8 mouse cellular contexts compared by ENCODE assay signal in genomic region chr6:73249049-73249422, GRCm38 (mm10). TPM values are rescaled to one million over a fixed set of nuclear protein-coding genes. Genes with fewer than 3 reads are reported as not detected.
DNase-seq lines count a peak whose midpoint lies in the region; ATAC-seq and TF ChIP-seq lines count a peak whose summit lies in the region.

No protein-coding gene starts in this region.

- peak overlapping the region; percentile 27 for H3ac ChIP-seq in myocyte (ENCODE audit: control insufficient read depth, insufficient read length)

- WGBS in limb, embryonic 12.5 days = 10% methylated on average over 12 of the region's 12 CpGs

- DNase-seq in A20 (ENCODE audit: low read depth, low spot score) (peak; percentile 35), G1E (ENCODE audit: low spot score) (peak; percentile 50)
- DNase-seq in heart, postnatal 4 days = peak; percentile 32
- no peak for DNase-seq in spleen, postnatal 14 days (ENCODE audit: low spot score in 2 of 2)

- no peak for TF ChIP-seq CTCF in G1E (IDR thresholded peaks at IDR 0.05; ENCODE audit: low read depth, low read length)

- H3K36me3 ChIP-seq in G1E (replicated peaks) (peaks cover 28% of the 10 kb centered on the region), myocyte (ENCODE audit: control insufficient read depth, insufficient read depth) (no peaks in the 10 kb centered on the region)
- H3K36me3 ChIP-seq in limb, embryonic 12.5 days = no peaks in the 10 kb centered on the region

- peaks cover 56% of the 10 kb centered on the region for H3K79me2 ChIP-seq in myocyte (ENCODE audit: control insufficient read depth, insufficient read depth)

- H3K4me2 ChIP-seq in limb, embryonic 12.5 days = peak overlapping the region; percentile 77
- H3K4me2 ChIP-seq in myocyte (ENCODE audit: low read depth) = peak overlapping the region; percentile 89

- peaks cover 24% of the 10 kb centered on the region for H3K4me1 ChIP-seq in G1E (ENCODE audit: insufficient read depth, low read depth, low read length)
- H3K4me1 ChIP-seq in limb, embryonic 12.5 days (replicated peaks) = peaks cover 13% of the 10 kb centered on the region

- no peak for TF ChIP-seq POLR2A in myocyte (IDR thresholded peaks at IDR 0.05; ENCODE audit: insufficient read length, low read depth)

- H3K27me3 ChIP-seq in G1E (ENCODE audit: insufficient read depth, low read length) = peaks cover 6% of the 10 kb centered on the region; the same call in 1 of the 2 replicates
- H3K27me3 ChIP-seq in limb, embryonic 12.5 days = no peaks in the 10 kb centered on the region
- no peaks in the 10 kb centered on the region for H3K27me3 ChIP-seq in myocyte (ENCODE audit: control insufficient read depth, insufficient read depth, insufficient read length)

- H3K4me3 ChIP-seq in G1E (ENCODE audit: low read depth, low read length) = peak overlapping the region; percentile 92
- H3K4me3 ChIP-seq in limb, embryonic 12.5 days (replicated peaks) = peak overlapping the region; percentile 94
- H3K4me3 ChIP-seq in myocyte = peak overlapping the region; percentile 79

- no peak overlapping the region; the same call in 1 of the 2 replicates for H3K27ac ChIP-seq in limb, embryonic 12.5 days

- no peaks in the 10 kb centered on the region for H3K9me3 ChIP-seq in G1E (replicated peaks)
- H3K9me3 ChIP-seq in limb, embryonic 12.5 days = no peaks in the 10 kb centered on the region

- H3K9ac ChIP-seq in limb, embryonic 12.5 days (replicated peaks) = peak overlapping the region; percentile 88

- ATAC-seq in G1E (ENCODE audit: extremely low read depth, insufficient number of reproducible peaks, low FRiP score, poor library complexity, severe bottlenecking) = peak; percentile 29; the same call in 1 of the 2 replicates
- ATAC-seq in common myeloid progenitor, adult 5-6 weeks (replicated peaks; ENCODE audit: low read depth, poor library complexity, severe bottlenecking) = peak; percentile 10; the same call in 1 of the 2 replicates
- no peak for ATAC-seq in limb, embryonic 12.5 days (ENCODE audit: insufficient number of reproducible peaks, insufficient read depth, low FRiP score, low TSS enrichment, low read depth)
- no peak for ATAC-seq in monocyte, adult 5-6 weeks (replicated peaks; ENCODE audit: insufficient number of reproducible peaks, low FRiP score, low TSS enrichment, poor library complexity, severe bottlenecking)

TF ChIP-seq in myocyte, 11 proteins besides CTCF, POLR2A, EP300 and RAD21:
- TF ChIP-seq MAX (IDR thresholded peaks at IDR 0.05; ENCODE audit: low read depth) (no peak), SRF (IDR thresholded peaks at IDR 0.05; ENCODE audit: control insufficient read depth, insufficient read length, low read depth) (no peak), CEBPB (IDR thresholded peaks at IDR 0.05; ENCODE audit: insufficient read depth, poor library complexity, severe bottlenecking) (no peak), MYOD1 (IDR thresholded peaks at IDR 0.05; ENCODE audit: control insufficient read depth in 1 of 3, insufficient read length in 2 of 3, low read depth in 2 of 3) (no peak), POLR2AphosphoS2 (IDR thresholded peaks at IDR 0.05; ENCODE audit: insufficient read length, low read depth) (no peak), TCF12 (IDR thresholded peaks at IDR 0.05; ENCODE audit: insufficient read depth, poor library complexity, severe bottlenecking) (no peak), MYOG (IDR thresholded peaks at IDR 0.05; ENCODE audit: control insufficient read depth in 1 of 3, insufficient read depth in 1 of 3, insufficient read length in 2 of 3, low read depth in 2 of 3) (no peak), E2F4 (IDR thresholded peaks at IDR 0.05; ENCODE audit: insufficient read depth) (no peak), USF1 (IDR thresholded peaks at IDR 0.05; ENCODE audit: low read depth) (no peak), TCF3 (IDR thresholded peaks at IDR 0.05; ENCODE audit: insufficient read length, low read depth) (no peak), REST (IDR thresholded peaks at IDR 0.05; ENCODE audit: insufficient read depth, insufficient read length) (no peak)

RNA-seq across cellular contexts. Expression of gene Suclg1, which starts 0.9 kb away (rescaled TPM):
- total RNA-seq in G1E (2014; fragmentation: Nextera tagmentation) (53.7 and 58.8 TPM in 2 replicates), G1E (2017) (99.7 and 111 TPM in 2 replicates)
- polyA plus RNA-seq in G1E (2012) (48.5 and 105 TPM in 2 replicates), myocyte (2012; fragmentation: generic; extraction: Trizol) (147 TPM)
- 104 and 105 TPM in 2 replicates for total RNA-seq in common myeloid progenitor, adult 5-6 weeks (2017)
- total RNA-seq in heart, postnatal 4 days (2021) = 100 to 1,000 TPM; 389 to 429 TPM
- polyA plus RNA-seq in limb, embryonic 12.5 days (2016; fragmentation: Nextera tagmentation; extraction: Ambion mirVana) = 154 and 157 TPM in 2 replicates
- 75.1 to 96.6 TPM (median 85.6 TPM) in 3 replicates for total RNA-seq in monocyte, adult 5-6 weeks (2017)

RNA-seq across cellular contexts. Expression of gene Dnah6, which starts 27.6 kb away (rescaled TPM):
- not detected in 2 replicates for total RNA-seq in G1E (2014; fragmentation: Nextera tagmentation)
- total RNA-seq in G1E (2017) = 0.05 and 0.06 TPM in 2 replicates
- 0.01 TPM in 1 of 2 replicates, not detected in the other for polyA plus RNA-seq in G1E (2012)
- under 0.01 TPM in 1 of 2 replicates, not detected in the other for total RNA-seq in common myeloid progenitor, adult 5-6 weeks (2017)
- total RNA-seq in heart, postnatal 4 days (2021) = 1 to 10 TPM in 1 of 2 experiments, under 1 TPM in 1; 0.95 to 1.1 TPM
- not detected in 2 replicates for polyA plus RNA-seq in limb, embryonic 12.5 days (2016; fragmentation: Nextera tagmentation; extraction: Ambion mirVana)
- polyA plus RNA-seq in myocyte (2012; fragmentation: generic; extraction: Trizol) = 0.01 TPM
- 0.10 TPM in 1 of 3 replicates, not detected in the others for total RNA-seq in monocyte, adult 5-6 weeks (2017)

Comparison
In these comparisons a context has a peak if more than half of its experiments do, and no peak if none do; other contexts are left out.
1. DNase-seq: peak in A20 (single experiment), G1E (single experiment) and heart, postnatal 4 days (single experiment); none in spleen, postnatal 14 days (0 of 2).
2. ATAC-seq: peak in G1E (single experiment) and common myeloid progenitor, adult 5-6 weeks (single experiment); none in limb, embryonic 12.5 days (single experiment) and monocyte, adult 5-6 weeks (single experiment).
3. Peak in every context shown above with its lines, with median percentiles within 50 percentile points of each other: H3K4me3 ChIP-seq.